In the genomic region with DNA sequence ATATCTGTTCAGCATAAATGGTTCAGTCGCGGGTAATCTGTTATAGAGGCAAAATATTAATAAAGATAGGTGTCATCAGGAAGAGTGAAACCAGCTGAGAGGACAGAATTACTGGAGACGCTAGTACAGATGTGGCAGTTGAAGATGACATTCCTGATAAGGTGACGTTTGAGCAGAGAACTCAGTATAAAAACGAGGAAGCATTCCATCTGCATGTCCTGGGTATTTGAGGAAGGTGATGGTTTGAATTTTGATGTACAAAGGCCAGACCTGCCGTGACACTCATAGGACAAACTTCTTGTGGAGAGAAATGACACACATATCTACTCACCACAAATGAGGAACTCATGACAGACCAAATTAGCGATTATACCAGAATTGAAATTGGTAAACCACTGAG, we compare ENCODE assay signal across 24 mouse cellular contexts.
A peak's percentile ranks its signal among the peaks of the same experiment; 100 is the strongest.
DNase-seq lines count a peak whose midpoint lies in the region; ATAC-seq and TF ChIP-seq lines count a peak whose summit lies in the region.
"Had no signal": no experiment of that assay in that cellular context is flagged by ENCODE, and none has a peak within 500 bp of the region (broad histone marks: within the 10 kb centered on the region; RNA-seq: fewer than 3 reads in every experiment).

No protein-coding gene starts in this region.

- no peaks in the 10 kb centered on the region for H3K79me2 ChIP-seq in MEL (ENCODE audit: control insufficient read depth, insufficient read depth, low read length, poor library complexity)

- WGBS in liver, embryonic 16.5 days (ENCODE audit: insufficient replicate concordance), result 30% methylated on average over 7 of the region's 7 CpGs
- WGBS in kidney, embryonic 16.5 days, result 80% methylated on average over 7 of the region's 7 CpGs

- no peak overlapping the region for H3K4me3 ChIP-seq in liver, embryonic 16.5 days (ENCODE audit: low read depth, low read length)
- H3K4me3 ChIP-seq in MEL (ENCODE audit: control insufficient read depth in 1 of 2, insufficient read depth in 1 of 2, low read depth in 2 of 2, low read length in 2 of 2), result no peak overlapping the region
- H3K4me3 ChIP-seq in kidney, embryonic 16.5 days (ENCODE audit: low read length), result no peak overlapping the region
- H3K4me3 ChIP-seq: embryonic facial prominence, embryonic 10.5 days; erythroblast, embryonic 14.5 days; forebrain, embryonic 15.5 days; heart, adult 2 months; heart, embryonic 13.5 days; hindbrain, embryonic 12.5 days had no signal

- no peaks in the 10 kb centered on the region for H3K27me3 ChIP-seq in liver, embryonic 16.5 days (ENCODE audit: control insufficient read depth, insufficient read depth, low read depth, low read length)
- H3K27me3 ChIP-seq in MEL (ENCODE audit: control insufficient read depth in 1 of 2, insufficient read depth in 2 of 2, low read length in 2 of 2), result no peaks in the 10 kb centered on the region
- H3K27me3 ChIP-seq in kidney, embryonic 16.5 days (ENCODE audit: insufficient read depth, low read length), result no peaks in the 10 kb centered on the region
- H3K27me3 ChIP-seq: forebrain, embryonic 15.5 days; heart, embryonic 13.5 days; hindbrain, embryonic 12.5 days; Patski had no signal

- TF ChIP-seq EP300 in MEL (IDR thresholded peaks at IDR 0.05; ENCODE audit: low read depth in 1 of 2, low read length in 2 of 2), result peak; percentile 79 to 81

- H3K4me2 ChIP-seq in liver, embryonic 16.5 days (ENCODE audit: low read depth, low read length), result peak overlapping the region; percentile 27
- H3K4me2 ChIP-seq in kidney, embryonic 16.5 days (replicated peaks; ENCODE audit: low read depth, low read length), result no peak overlapping the region
- H3K4me2 ChIP-seq: forebrain, embryonic 15.5 days; heart, embryonic 13.5 days; hindbrain, embryonic 12.5 days had no signal

- no peaks in the 10 kb centered on the region for H3K9me3 ChIP-seq in liver, embryonic 16.5 days (replicated peaks; ENCODE audit: control insufficient read depth, low read length)
- no peaks in the 10 kb centered on the region for H3K9me3 ChIP-seq in MEL (replicated peaks; ENCODE audit: insufficient read depth, low read length)
- no peaks in the 10 kb centered on the region for H3K9me3 ChIP-seq in kidney, embryonic 16.5 days (ENCODE audit: low read length)
- H3K9me3 ChIP-seq: embryonic facial prominence, embryonic 10.5 days; forebrain, embryonic 15.5 days; heart, embryonic 13.5 days; hindbrain, embryonic 12.5 days had no signal

- no peak overlapping the region for H3K9ac ChIP-seq in liver, embryonic 16.5 days (ENCODE audit: low read depth, low read length)
- H3K9ac ChIP-seq in MEL (ENCODE audit: control insufficient read depth, low read depth, low read length, poor library complexity, severe bottlenecking), result no peak overlapping the region
- H3K9ac ChIP-seq in kidney, embryonic 16.5 days (replicated peaks; ENCODE audit: low read length), result no peak overlapping the region
- H3K9ac ChIP-seq: forebrain, embryonic 15.5 days; heart, embryonic 13.5 days; hindbrain, embryonic 12.5 days had no signal

- no peak for TF ChIP-seq RAD21 in MEL (IDR thresholded peaks at IDR 0.05; ENCODE audit: low read depth, low read length)

- no peak for TF ChIP-seq POLR2A in MEL (IDR thresholded peaks at IDR 0.05; ENCODE audit: control insufficient read depth in 1 of 2, insufficient read depth in 1 of 2, low read depth in 1 of 2, low read length in 2 of 2, poor library complexity in 1 of 2)

- no peak for DNase-seq in liver
- DNase-seq in MEL (ENCODE audit: low read depth, low spot score), result peak; percentile 84
- no peak for DNase-seq in heart, adult 9 months (ENCODE audit: low spot score in 2 of 2)
- no peak for DNase-seq in urinary bladder, adult 18-20 months (ENCODE audit: low spot score in 2 of 2)
- DNase-seq: adrenal gland, postnatal 25 days; cerebellum, adult 18-20 months; cerebellum, adult 9-11 months; cerebellum, postnatal 36 days; gastrocnemius, postnatal 10 days; heart, adult 2 months; heart, postnatal 36 days had no signal

- H3K4me1 ChIP-seq in liver, embryonic 16.5 days (ENCODE audit: control insufficient read depth, low read depth, low read length), result peaks cover 19% of the 10 kb centered on the region
- peaks cover 13 to 16% of the 10 kb centered on the region in 2 experiments for H3K4me1 ChIP-seq in MEL (ENCODE audit: control insufficient read depth in 1 of 2, insufficient read depth in 2 of 2, low read length in 2 of 2)
- peaks cover 8% of the 10 kb centered on the region; the same call in 1 of the 2 replicates for H3K4me1 ChIP-seq in kidney, embryonic 16.5 days (ENCODE audit: insufficient read depth, low read length)
- H3K4me1 ChIP-seq: forebrain, embryonic 15.5 days; hindbrain, embryonic 12.5 days had no signal

- H3K36me3 ChIP-seq in liver, embryonic 16.5 days (ENCODE audit: control insufficient read depth, insufficient read depth), result no peaks in the 10 kb centered on the region
- peaks cover 0 to 26% of the 10 kb centered on the region in 2 experiments; a peak in 2 of 4 replicates for H3K36me3 ChIP-seq in MEL (ENCODE audit: control insufficient read depth in 1 of 2, insufficient read depth in 2 of 2, low read length in 2 of 2)
- no peaks in the 10 kb centered on the region for H3K36me3 ChIP-seq in kidney, embryonic 16.5 days (ENCODE audit: insufficient read depth, low read length)
- H3K36me3 ChIP-seq: embryonic facial prominence, embryonic 10.5 days; forebrain, embryonic 15.5 days; hindbrain, embryonic 12.5 days had no signal

- no peak for ATAC-seq in liver, embryonic 16.5 days (ENCODE audit: low read depth)
- ATAC-seq in erythroid progenitor cell, adult 5-6 weeks (replicated peaks; ENCODE audit: low FRiP score, poor library complexity, severe bottlenecking), result peak; percentile 63
- ATAC-seq in megakaryocyte progenitor cell, adult 5-6 weeks (replicated peaks; ENCODE audit: poor library complexity), result peak; percentile 71
- no peak for ATAC-seq in kidney, embryonic 16.5 days (ENCODE audit: low FRiP score, low TSS enrichment)
- ATAC-seq: activated CD4-positive, CD25-positive, alpha-beta regulatory T cell, adult 4 months; forebrain, embryonic 15.5 days; hindbrain, embryonic 16.5 days; inflammation-experienced regulatory T-cells, adult 6 months; Patski had no signal

- no peak for TF ChIP-seq CTCF in MEL (IDR thresholded peaks at IDR 0.05 in 2 of 3, conservative IDR thresholded peaks at IDR 0.05 in 1 of 3; ENCODE audit: control insufficient read depth in 1 of 3, insufficient read depth in 1 of 3, low read depth in 2 of 3, low read length in 3 of 3, poor library complexity in 1 of 3, severe bottlenecking in 1 of 3)

- H3K27ac ChIP-seq in liver, embryonic 16.5 days (ENCODE audit: low read length), result no peak overlapping the region
- H3K27ac ChIP-seq in MEL (ENCODE audit: control insufficient read depth, low read depth, low read length), result peak overlapping the region; percentile 84
- no peak overlapping the region for H3K27ac ChIP-seq in kidney, embryonic 16.5 days (ENCODE audit: low read length)
- H3K27ac ChIP-seq: embryonic facial prominence, embryonic 10.5 days; forebrain, embryonic 15.5 days; heart, adult 2 months; heart, embryonic 13.5 days; hindbrain, embryonic 12.5 days had no signal

TF ChIP-seq in MEL, 35 proteins besides CTCF, POLR2A, EP300 and RAD21 (continues in another document):
- TF ChIP-seq SMC3 (IDR thresholded peaks at IDR 0.05; ENCODE audit: low read depth, low read length) (no peak), POLR2AphosphoS2 (IDR thresholded peaks at IDR 0.05; ENCODE audit: low read length) (no peak), TBP (IDR thresholded peaks at IDR 0.05; ENCODE audit: low read depth, low read length) (no peak), ELF1 (IDR thresholded peaks at IDR 0.05; ENCODE audit: low read depth, low read length) (0 out of 2 replicates have a peak, but pooled peaks have one; percentile 12), USF2 (IDR thresholded peaks at IDR 0.05; ENCODE audit: borderline replicate concordance in 1 of 2, insufficient read depth in 1 of 2, low read depth in 1 of 2, low read length in 2 of 2) (no peak), USF1 (IDR thresholded peaks at IDR 0.05; ENCODE audit: low read depth, low read length) (no peak), MYB (IDR thresholded peaks at IDR 0.05; ENCODE audit: low read depth, low read length) (peak; percentile 83), JUND (IDR thresholded peaks at IDR 0.05; ENCODE audit: low read depth, low read length) (0 out of 2 replicates have a peak, but pooled peaks have one; percentile 51), MAZ (IDR thresholded peaks at IDR 0.05; ENCODE audit: low read depth, low read length) (no peak), CHD2 (IDR thresholded peaks at IDR 0.05; ENCODE audit: low read length) (no peak), ETS1 (IDR thresholded peaks at IDR 0.05; ENCODE audit: low read depth, low read length) (peak; percentile 97), HCFC1 (IDR thresholded peaks at IDR 0.05; ENCODE audit: low read depth, low read length) (peak; percentile 41; the same call in 1 of the 2 replicates), RCOR1 (IDR thresholded peaks at IDR 0.05; ENCODE audit: low read depth, low read length) (peak; percentile 53; the same call in 1 of the 2 replicates), E2F4 (IDR thresholded peaks at IDR 0.05; ENCODE audit: borderline replicate concordance, low read depth, low read length) (no peak), MYC (IDR thresholded peaks at IDR 0.05; ENCODE audit: low read depth, low read length) (peak; percentile 48; the same call in 1 of the 2 replicates), MAX (IDR thresholded peaks at IDR 0.05; ENCODE audit: low read length) (peak; percentile 58; the same call in 1 of the 2 replicates), ZC3H11A (IDR thresholded peaks at IDR 0.05; ENCODE audit: low read depth, low read length) (peak; percentile 23; the same call in 1 of the 2 replicates), ZMIZ1 (IDR thresholded peaks at IDR 0.05; ENCODE audit: low read depth, low read length) (no peak), MXI1 (IDR thresholded peaks at IDR 0.05; ENCODE audit: low read depth, low read length) (0 out of 2 replicates have a peak, but pooled peaks have one; percentile 44), KAT2A (conservative IDR thresholded peaks at IDR 0.05; ENCODE audit: low read depth, low read length) (no peak), POLR2AphosphoS5 (IDR thresholded peaks at IDR 0.05; ENCODE audit: borderline replicate concordance, low read depth, low read length) (no peak), NELFE (IDR thresholded peaks at IDR 0.05; ENCODE audit: low read depth, low read length) (0 out of 2 replicates have a peak, but pooled peaks have one; percentile 12), GABPA (IDR thresholded peaks at IDR 0.05; ENCODE audit: low read depth, low read length) (no peak), TAL1 (IDR thresholded peaks at IDR 0.05; ENCODE audit: low read length) (peak; percentile 10; the same call in 1 of the 2 replicates), CHD1 (IDR thresholded peaks at IDR 0.05; ENCODE audit: low read depth, low read length) (no peak), TCF12 (IDR thresholded peaks at IDR 0.05; ENCODE audit: low read depth, low read length) (peak; percentile 51; the same call in 1 of the 2 replicates), ZNF384 (IDR thresholded peaks at IDR 0.05; ENCODE audit: low read depth, low read length) (no peak)

Comparison
In these comparisons a context has a peak if more than half of its experiments do, and no peak if none do; other contexts are left out.
1. ATAC-seq: peak in erythroid progenitor cell, adult 5-6 weeks (single experiment) and megakaryocyte progenitor cell, adult 5-6 weeks (single experiment); none in liver, embryonic 16.5 days (single experiment) and kidney, embryonic 16.5 days (single experiment).